Mouse (Mus musculus) embryonic fibroblast, embryonic 13.5 days (primary cell): ENCODE results near the gene Slc4a4.

ENCODE experiments used
- CTCF ChIP-seq: IDR thresholded peaks from 2 replicates; pipeline ENCODE4 v1.5.1; 2011; ENCODE audit warnings: mild to moderate bottlenecking, control low read depth, low read length, moderate library complexity, borderline replicate concordance; ENCODE audit not compliant: insufficient read depth
- POLR2A ChIP-seq: IDR thresholded peaks from 2 replicates; pipeline ENCODE4 v1.6.1; 2011; ENCODE audit warnings: low read depth, mild to moderate bottlenecking, control low read depth, low read length, moderate library complexity

- TF ChIP-seq CTCF, result no peak
- TF ChIP-seq POLR2A, result no peak
Observed at GRCm38 (mm10) chr5:89198501-89198900, 311.9 kb downstream of the Slc4a4 start.
